Mouse (Mus musculus) frontal cortex, adult (tissue): ENCODE measurements around the gene Fut9.

Experiments used
- ATAC-seq: cut with Nextera tagmentation; 2 replicates; pipeline ENCODE4 v1.9.2; 2017; ENCODE audit warnings: mild to moderate bottlenecking, moderate library complexity, mixed read lengths; ENCODE audit not compliant: low TSS enrichment

The Fut9 gene

GRCm38 (mm10) chr4:25799476-25800283 is at the start of gene Fut9:
Gene Fut9 (minus strand): TSS chr4:25800244.
- peak; percentile 87 for ATAC-seq

- ATAC-seq: no peak
These were observed 15.7 kb upstream of the Fut9 start for GRCm38 (mm10) chr4:25815783-25816182.

- no peak for ATAC-seq
These were observed 13.3 kb upstream of the Fut9 start for GRCm38 (mm10) chr4:25813340-25813739.

GRCm38 (mm10) chr4:25810058-25810457 is 10.0 kb upstream of the Fut9 start:
- no peak for ATAC-seq

- no peak for ATAC-seq
These were observed 1.7 kb upstream of the Fut9 start for GRCm38 (mm10) chr4:25801751-25802150.

- peak; percentile 27 for ATAC-seq
These were observed 206 bp upstream of the Fut9 start for GRCm38 (mm10) chr4:25800284-25800616.

GRCm38 (mm10) chr4:25799051-25799475 is 981 bp downstream of the Fut9 start:
- peak; percentile 10; the same call in 1 of the 2 replicates for ATAC-seq

GRCm38 (mm10) chr4:25798412-25798811 is 1.6 kb downstream of the Fut9 start:
- ATAC-seq: no peak

GRCm38 (mm10) chr4:25796149-25796548 is 3.9 kb downstream of the Fut9 start:
- no peak for ATAC-seq

- ATAC-seq: no peak
These were observed 14.8 kb downstream of the Fut9 start for GRCm38 (mm10) chr4:25785276-25785675.

GRCm38 (mm10) chr4:25768657-25769056 is 31.4 kb downstream of the Fut9 start:
- ATAC-seq: peak; percentile 33

GRCm38 (mm10) chr4:25763091-25763490 is 37.0 kb downstream of the Fut9 start:
- ATAC-seq: no peak

GRCm38 (mm10) chr4:25757909-25758548 is 42.0 kb downstream of the Fut9 start:
- peak; percentile 57; the same call in 1 of the 2 replicates for ATAC-seq

GRCm38 (mm10) chr4:25741553-25741952 is 58.5 kb downstream of the Fut9 start:
- ATAC-seq: peak; percentile 87

- ATAC-seq: peak; percentile 79
These were observed 61.3 kb downstream of the Fut9 start for GRCm38 (mm10) chr4:25738782-25739181.

- ATAC-seq: peak; percentile 84
These were observed 78.5 kb downstream of the Fut9 start for GRCm38 (mm10) chr4:25721576-25721975.

GRCm38 (mm10) chr4:25713907-25714306 is 86.1 kb downstream of the Fut9 start:
- no peak for ATAC-seq

GRCm38 (mm10) chr4:25684976-25685375 is 115.1 kb downstream of the Fut9 start:
- no peak for ATAC-seq

- ATAC-seq: peak; percentile 9; the same call in 1 of the 2 replicates
These were observed 135.8 kb downstream of the Fut9 start for GRCm38 (mm10) chr4:25664196-25664595.

GRCm38 (mm10) chr4:25661204-25661727 is 138.8 kb downstream of the Fut9 start:
- ATAC-seq: no peak

- ATAC-seq: no peak
These were observed 141.3 kb downstream of the Fut9 start for GRCm38 (mm10) chr4:25658792-25659191.

GRCm38 (mm10) chr4:25651902-25652301 is 148.1 kb downstream of the Fut9 start:
- ATAC-seq: no peak

- ATAC-seq: no peak
These were observed 151.9 kb downstream of the Fut9 start for GRCm38 (mm10) chr4:25648107-25648506.
